Mouse (Mus musculus) cerebellum, adult 2 months (tissue): Measurements from ENCODE around the gene Terf2ip.

Experiments
- CTCF ChIP-seq: fragments of 200-500 bp; IDR thresholded peaks from 2 replicates; pipeline ENCODE4 v1.5.1; 2011; ENCODE audit warnings: low read depth, mild to moderate bottlenecking, control low read depth, low read length, moderate library complexity, borderline replicate concordance; ENCODE audit not compliant: insufficient read depth
- POLR2A ChIP-seq: fragments of 200-500 bp; IDR thresholded peaks from 2 replicates; pipeline ENCODE4 v1.6.1; 2011; ENCODE audit warnings: low read length, control low read depth, borderline replicate concordance; ENCODE audit not compliant: insufficient read depth

- TF ChIP-seq POLR2A = no peak
- peak; percentile 70 for TF ChIP-seq CTCF
These were observed 29.1 kb upstream of the Terf2ip start for GRCm38 (mm10) chr8:111982116-111982515.
